Mouse (Mus musculus) liver, embryonic 16.5 days (tissue): Measurements from ENCODE around the gene Agrn. TPM values are rescaled to one million over a fixed set of nuclear protein-coding genes. Genes with fewer than 3 reads are reported as not detected.

Source experiments
- ATAC-seq: fragments of 200-750 bp; cut with Nextera tagmentation; 2 replicates; pipeline ENCODE4 v1.8.0; 2017; ENCODE audit warnings: low read depth, mild to moderate bottlenecking, moderate number of reproducible peaks, moderate library complexity
- H3K27ac ChIP-seq: fragments of 300-500 bp; sonication (generic); 2 replicates; pipeline ENCODE4 v1.5.1; 2014; ENCODE audit warnings: mild to moderate bottlenecking, low read length
- H3K27me3 ChIP-seq: fragments of 300-500 bp; sonication (generic); 2 replicates; pipeline ENCODE4 v1.6.1; 2014; ENCODE audit warnings: low read depth, low read length, mixed read lengths; ENCODE audit not compliant: control insufficient read depth, insufficient read depth
- H3K36me3 ChIP-seq: fragments of 300-500 bp; sonication (generic); 2 replicates; pipeline ENCODE4 v1.6.1; 2014; ENCODE audit warnings: mild to moderate bottlenecking; ENCODE audit not compliant: control insufficient read depth, insufficient read depth
- H3K4me1 ChIP-seq: fragments of 300-500 bp; sonication (generic); 2 replicates; pipeline ENCODE4 v1.6.1; 2014; ENCODE audit warnings: low read depth, low read length, mixed read lengths; ENCODE audit not compliant: control insufficient read depth
- H3K4me2 ChIP-seq: fragments of 300-500 bp; sonication (generic); 2 replicates; pipeline ENCODE4 v1.6.1; 2014; ENCODE audit warnings: low read depth, low read length, mixed read lengths
- H3K4me3 ChIP-seq: fragments of 300-500 bp; sonication (generic); 2 replicates; pipeline ENCODE4 v1.5.1; 2014; ENCODE audit warnings: low read depth, mild to moderate bottlenecking, low read length
- H3K9ac ChIP-seq: fragments of 300-500 bp; sonication (generic); 2 replicates; pipeline ENCODE4 v1.6.1; 2014; ENCODE audit warnings: low read depth, low read length
- H3K9me3 ChIP-seq: fragments of 300-500 bp; sonication (generic); replicated peaks from 2 replicates; pipeline ENCODE4 v1.6.1; 2016; ENCODE audit warnings: low read length; ENCODE audit not compliant: control insufficient read depth
- WGBS: fragments of 180-500 bp; shearing (Covaris S2); extraction: QIAGEN DNeasy Blood & Tissue Kit; methylation state at CpG from one replicate; pipeline ENCODE4 v1.1.7; 2014; ENCODE audit not compliant: insufficient replicate concordance; 5-methylcytosine and 5-hydroxymethylcytosine counted together
- polyA plus RNA-seq: library from polyadenylated mRNA; unstranded; fragments of >200 nt; fragmentation: Nextera tagmentation; extraction: Ambion mirVana; gene quantifications from 2 replicates; pipeline ENCODE4 v1.2.1, GENCODE M21; 2015

Gene Agrn
- polyA plus RNA-seq, result 6.7 and 7.7 TPM in 2 replicates

DNA sequence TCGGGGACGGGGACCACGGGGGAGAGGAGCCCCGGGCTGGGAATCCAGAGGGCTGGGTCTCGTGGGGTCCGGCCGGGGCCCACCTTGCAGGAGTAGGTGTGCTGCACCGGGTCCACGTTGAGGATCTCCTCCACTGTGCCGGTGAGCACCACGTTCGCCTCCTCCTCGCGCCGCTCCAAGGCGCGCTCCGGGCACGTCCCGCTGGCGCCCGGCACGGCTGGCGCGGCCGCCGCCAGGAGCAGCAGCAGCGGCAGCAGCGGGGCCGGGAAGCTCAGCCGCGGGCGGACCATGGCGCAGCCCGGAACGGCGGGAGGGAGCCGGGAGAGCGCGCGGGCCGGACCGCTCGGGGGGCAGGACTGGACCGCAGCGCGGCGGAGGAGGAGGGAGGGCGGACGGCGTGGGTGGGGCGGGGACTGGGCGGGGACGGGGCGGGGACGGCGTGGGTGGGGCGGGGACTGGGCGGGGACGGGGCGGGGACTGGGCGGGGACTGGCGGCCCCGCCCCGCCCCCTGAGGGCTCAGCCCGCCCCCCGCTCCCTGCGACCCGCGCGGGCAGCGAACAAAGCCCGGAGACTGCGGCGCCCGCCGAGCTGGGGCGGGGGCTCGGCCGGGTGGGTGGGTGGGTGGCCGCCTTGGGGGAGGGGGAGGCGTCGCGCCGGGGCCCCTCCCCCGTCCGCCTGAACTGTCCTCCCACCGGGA, at the start of gene Agrn:
Gene Agrn, minus strand, starts transcription at position 358 of the 698 bp plus-strand sequence.
- H3K36me3 ChIP-seq, result no peaks in the 10 kb centered on the region
- 1% methylated on average over 39 of the region's 88 CpGs for WGBS
- peak; percentile 81 for ATAC-seq
- peak within 1 kb of the TSS; percentile 89 for H3K27ac ChIP-seq
- H3K4me2 ChIP-seq, result peak within 1 kb of the TSS; percentile 99
- H3K9me3 ChIP-seq, result no peaks in the 10 kb centered on the region
- H3K4me1 ChIP-seq, result peaks cover 51% of the 10 kb centered on the region
- peak within 1 kb of the TSS; percentile 78 for H3K9ac ChIP-seq
- peaks cover 27% of the 10 kb centered on the region for H3K27me3 ChIP-seq
- peak within 1 kb of the TSS; percentile 81 for H3K4me3 ChIP-seq

DNA sequence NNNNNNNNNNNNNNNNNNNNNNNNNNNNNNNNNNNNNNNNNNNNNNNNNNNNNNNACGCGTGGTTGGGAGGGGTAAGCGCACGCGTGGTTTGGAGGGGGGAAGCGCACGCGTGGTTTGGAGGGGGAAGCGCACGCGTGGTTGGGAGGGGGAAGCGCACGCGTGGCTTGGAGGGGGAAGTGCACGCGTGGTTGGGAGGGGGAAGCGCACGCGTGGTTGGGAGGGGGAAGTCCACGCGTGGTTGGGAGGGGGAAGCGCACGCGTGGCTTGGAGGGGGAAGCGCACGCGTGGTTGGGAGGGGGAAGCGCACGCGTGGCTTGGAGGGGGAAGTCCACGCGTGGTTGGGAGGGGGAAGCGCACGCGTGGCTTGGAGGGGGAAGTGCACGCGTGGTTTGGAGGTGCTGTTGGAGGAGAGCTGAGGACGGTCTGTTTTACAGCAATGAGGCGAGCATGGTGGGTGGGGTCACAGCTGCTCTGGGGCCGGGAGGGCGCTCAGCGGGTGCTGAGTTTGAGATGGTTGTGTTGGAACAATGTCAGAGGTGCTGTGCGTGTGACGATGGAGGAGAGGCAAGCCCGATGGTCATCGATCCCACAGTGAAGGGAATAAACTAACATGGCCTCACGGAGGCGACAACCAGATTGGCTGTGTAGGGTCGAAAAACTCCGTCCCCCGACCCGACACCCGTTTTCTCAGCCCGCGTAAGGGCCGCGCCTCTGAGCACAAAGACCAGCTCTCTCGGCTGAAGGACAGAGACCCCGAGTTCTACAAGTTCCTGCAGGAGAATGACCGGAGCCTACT, 39.6 kb upstream of the Agrn start:
- Histone ChIP-seq H3K9ac (peak overlapping the region; percentile 79), H3K4me2 (peak overlapping the region; percentile 100), H3K4me3 (peak overlapping the region; percentile 94), H3K9me3 (no peaks in the 10 kb centered on the region), H3K4me1 (peaks cover 25% of the 10 kb centered on the region), H3K36me3 (peaks cover 40% of the 10 kb centered on the region), H3K27ac (peak overlapping the region; percentile 52), H3K27me3 (no peaks in the 10 kb centered on the region)
- no peak for ATAC-seq
- 19% methylated on average over 55 of the region's 60 CpGs for WGBS

GRCm38 (mm10) chr4:156235808-156236533, 38.7 kb upstream of the Agrn start, which contains the start of gene Noc2l:
TSS of gene Noc2l (plus strand) at chr4:156236010.
- H3K4me1 ChIP-seq, result peaks cover 25% of the 10 kb centered on the region
- peak within 1 kb of the TSS; percentile 98 for H3K27ac ChIP-seq
- H3K9me3 ChIP-seq, result no peaks in the 10 kb centered on the region
- no peaks in the 10 kb centered on the region for H3K27me3 ChIP-seq
- peak within 1 kb of the TSS; percentile 94 for H3K4me3 ChIP-seq
- peak within 1 kb of the TSS; percentile 100 for H3K4me2 ChIP-seq
- H3K9ac ChIP-seq, result peak within 1 kb of the TSS; percentile 79
- under 1% methylated on average over 87 of the region's 90 CpGs for WGBS
- H3K36me3 ChIP-seq, result peaks cover 38% of the 10 kb centered on the region
- peak; percentile 91 for ATAC-seq

GRCm38 (mm10) chr4:156235360-156235770, 38.1 kb upstream of the Agrn start:
- Histone ChIP-seq H3K4me3 (peak overlapping the region; percentile 94), H3K9ac (peak overlapping the region; percentile 79), H3K9me3 (no peaks in the 10 kb centered on the region), H3K4me1 (peaks cover 25% of the 10 kb centered on the region), H3K27ac (peak overlapping the region; percentile 98), H3K4me2 (peak overlapping the region; percentile 100), H3K36me3 (peaks cover 35% of the 10 kb centered on the region), H3K27me3 (no peaks in the 10 kb centered on the region)
- peak; percentile 35 for ATAC-seq
- under 1% methylated on average over 15 of the region's 15 CpGs for WGBS

- peaks cover 30% of the 10 kb centered on the region for H3K36me3 ChIP-seq
- H3K9ac ChIP-seq, result peak within 1 kb of the TSS; percentile 79
- no peaks in the 10 kb centered on the region for H3K27me3 ChIP-seq
- 0% methylated on average over 43 of the region's 48 CpGs for WGBS
- H3K4me2 ChIP-seq, result peak within 1 kb of the TSS; percentile 100
- H3K4me1 ChIP-seq, result peaks cover 25% of the 10 kb centered on the region
- peak within 1 kb of the TSS; percentile 94 for H3K4me3 ChIP-seq
- peak within 1 kb of the TSS; percentile 98 for H3K27ac ChIP-seq
- no peaks in the 10 kb centered on the region for H3K9me3 ChIP-seq
- peak; percentile 26 for ATAC-seq
Measured at GRCm38 (mm10) chr4:156234701-156235213, 37.5 kb upstream of the Agrn start, which contains the start of gene Plekhn1. TSS of gene Plekhn1 (minus strand) at chr4:156234857.

GRCm38 (mm10) chr4:156234021-156234501, 36.8 kb upstream of the Agrn start:
- H3K9ac ChIP-seq, result peak overlapping the region; percentile 79
- H3K27me3 ChIP-seq, result no peaks in the 10 kb centered on the region
- peak overlapping the region; percentile 100 for H3K4me2 ChIP-seq
- H3K4me3 ChIP-seq, result peak overlapping the region; percentile 94
- peaks cover 25% of the 10 kb centered on the region for H3K4me1 ChIP-seq
- no peak for ATAC-seq
- H3K36me3 ChIP-seq, result peaks cover 28% of the 10 kb centered on the region
- 14% methylated on average over 17 of the region's 17 CpGs for WGBS
- peak overlapping the region; percentile 29; the same call in 1 of the 2 replicates for H3K27ac ChIP-seq
- H3K9me3 ChIP-seq, result no peaks in the 10 kb centered on the region

- peak; percentile 52 for ATAC-seq
- Histone ChIP-seq H3K36me3 (peaks cover 14% of the 10 kb centered on the region), H3K4me2 (0 out of 2 replicates have a peak overlapping the region, but pooled peaks have one; percentile 25), H3K9ac (no peak overlapping the region), H3K4me3 (no peak overlapping the region; the same call in 1 of the 2 replicates), H3K9me3 (no peaks in the 10 kb centered on the region), H3K27ac (no peak overlapping the region), H3K27me3 (no peaks in the 10 kb centered on the region), H3K4me1 (peaks cover 12% of the 10 kb centered on the region)
- WGBS, result 44% methylated on average over 12 of the region's 12 CpGs
Measured at GRCm38 (mm10) chr4:156228393-156229024, 31.2 kb upstream of the Agrn start.
